Mouse (Mus musculus) brain, embryonic 14.5 days (tissue): ENCODE data around the gene Zdhhc24. TPM values are rescaled to one million over a fixed set of nuclear protein-coding genes. Genes with fewer than 3 reads are reported as not detected.
A peak's percentile ranks its signal among the peaks of the same experiment; 100 is the strongest.

Experiments
- DNase-seq: peaks from one replicate; pipeline ENCODE4 v3.0.0-alpha.2; 2011; ENCODE audit warnings: low read depth
- CTCF ChIP-seq: fragments of 200-500 bp; IDR thresholded peaks from 2 replicates; pipeline ENCODE4 v1.5.1; 2012; ENCODE audit warnings: inconsistent platforms, mild to moderate bottlenecking, moderate library complexity, borderline replicate concordance; ENCODE audit not compliant: insufficient read depth, insufficient read length; ENCODE audit errors: extremely low read depth
- POLR2A ChIP-seq: fragments of 200-500 bp; IDR thresholded peaks from 2 replicates; pipeline ENCODE4 v1.6.1; 2012; ENCODE audit warnings: mild to moderate bottlenecking, inconsistent platforms, borderline replicate concordance; ENCODE audit not compliant: poor library complexity, insufficient read depth, insufficient read length, severe bottlenecking; ENCODE audit errors: extremely low read depth
- polyA plus RNA-seq: library from polyadenylated mRNA; depleted of rRNA; stranded (reverse); fragments of >200 nt; gene quantifications from 2 replicates; pipeline ENCODE4 v1.2.3, GENCODE M21; 2012; rRNA removed

The Zdhhc24 gene
- polyA plus RNA-seq: 32.0 and 48.4 TPM in 2 replicates

- peak; percentile 98 for DNase-seq
- TF ChIP-seq CTCF: no peak
- peak; percentile 44; the same call in 1 of the 2 replicates for TF ChIP-seq POLR2A
Measured at GRCm38 (mm10) chr19:4878405-4879323, at the start of gene Zdhhc24. TSS of gene Zdhhc24 (plus strand) at chr19:4878668.

DNA sequence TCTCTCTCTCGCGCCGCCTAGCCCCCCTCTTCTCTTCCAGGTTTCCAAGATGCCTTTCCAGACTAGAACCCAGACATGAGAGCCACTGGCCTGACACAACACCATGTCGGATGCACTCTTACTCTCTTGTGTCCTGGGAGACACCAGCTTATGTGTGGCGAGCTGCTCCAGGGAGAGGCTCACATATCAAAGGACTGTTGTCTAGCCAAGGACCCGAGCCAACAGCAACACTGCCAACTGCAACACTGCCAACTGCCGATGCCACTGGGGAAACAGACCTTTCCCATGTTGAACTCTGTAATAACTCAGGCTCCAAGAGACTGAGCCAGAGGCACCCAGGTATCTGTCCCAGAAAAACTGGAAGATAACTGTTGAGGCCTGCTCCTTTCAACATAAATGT is 49.3 kb upstream of the Zdhhc24 start:
- TF ChIP-seq POLR2A (no peak), CTCF (no peak)
- peak; percentile 71 for DNase-seq

DNA sequence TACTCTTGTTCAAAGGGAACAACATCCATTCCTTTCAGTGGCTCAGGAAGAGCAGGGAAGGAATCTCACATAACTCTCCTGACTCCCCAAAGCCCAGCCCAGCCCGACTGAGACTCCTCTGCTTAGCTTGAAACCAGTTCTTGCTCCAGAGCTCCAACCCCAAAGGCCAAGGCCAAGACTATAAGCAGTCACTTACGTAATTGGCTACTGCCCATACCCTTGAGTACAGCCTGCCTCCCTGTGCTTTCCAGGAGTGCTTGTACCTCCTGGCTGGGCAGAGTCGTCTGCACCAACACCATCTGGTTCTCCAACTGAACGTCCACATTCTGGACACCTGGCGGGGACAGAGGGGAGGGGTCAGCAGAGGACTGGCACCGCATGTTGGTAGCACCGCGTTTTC is 44.5 kb upstream of the Zdhhc24 start:
- DNase-seq: no peak
- no peak for TF ChIP-seq POLR2A

- TF ChIP-seq POLR2A (no peak), CTCF (no peak)
- DNase-seq: no peak
Measured at GRCm38 (mm10) chr19:4836096-4836495, 42.4 kb upstream of the Zdhhc24 start.

- TF ChIP-seq POLR2A (no peak), CTCF (no peak)
- no peak for DNase-seq
Measured at GRCm38 (mm10) chr19:4837049-4837448, 41.4 kb upstream of the Zdhhc24 start.

- TF ChIP-seq POLR2A: no peak
- no peak for DNase-seq
Measured at GRCm38 (mm10) chr19:4838526-4839140, 39.8 kb upstream of the Zdhhc24 start.

DNA sequence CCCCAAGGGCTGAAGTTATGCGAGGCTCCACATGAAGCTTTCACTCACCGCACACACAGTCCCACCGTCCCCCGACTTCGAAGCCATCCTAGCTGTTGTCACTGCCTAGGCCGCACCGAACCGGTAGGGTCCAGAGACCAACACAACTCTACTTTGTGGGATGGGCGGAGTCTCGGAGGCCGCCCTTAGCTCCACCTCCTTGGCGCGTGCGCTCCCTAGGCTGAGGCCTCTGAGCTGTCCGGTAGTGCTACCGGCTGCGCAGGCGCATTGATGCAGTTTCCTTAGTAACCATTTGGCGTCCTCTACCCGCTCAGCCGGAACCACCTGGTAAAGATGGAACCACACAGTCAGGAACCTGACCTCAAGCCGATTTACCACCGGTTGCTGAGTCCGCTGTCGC is 39.3 kb upstream of the Zdhhc24 start, which contains the start of the genes Ccs and Ccdc87:
Gene Ccs, minus strand, starts transcription at position 184 of the 400 bp plus-strand sequence.
Gene Ccdc87, plus strand, starts transcription at position 218 of the 400 bp plus-strand sequence.
- DNase-seq: peak; percentile 97
- TF ChIP-seq POLR2A (no peak), CTCF (peak; percentile 3; the same call in 1 of the 2 replicates)

GRCm38 (mm10) chr19:4840848-4841247 is 37.6 kb upstream of the Zdhhc24 start:
- TF ChIP-seq POLR2A: no peak
- TF ChIP-seq CTCF: no peak
- DNase-seq: no peak

GRCm38 (mm10) chr19:4842611-4843010 is 35.9 kb upstream of the Zdhhc24 start:
- no peak for TF ChIP-seq CTCF
- no peak for TF ChIP-seq POLR2A
- no peak for DNase-seq

DNA sequence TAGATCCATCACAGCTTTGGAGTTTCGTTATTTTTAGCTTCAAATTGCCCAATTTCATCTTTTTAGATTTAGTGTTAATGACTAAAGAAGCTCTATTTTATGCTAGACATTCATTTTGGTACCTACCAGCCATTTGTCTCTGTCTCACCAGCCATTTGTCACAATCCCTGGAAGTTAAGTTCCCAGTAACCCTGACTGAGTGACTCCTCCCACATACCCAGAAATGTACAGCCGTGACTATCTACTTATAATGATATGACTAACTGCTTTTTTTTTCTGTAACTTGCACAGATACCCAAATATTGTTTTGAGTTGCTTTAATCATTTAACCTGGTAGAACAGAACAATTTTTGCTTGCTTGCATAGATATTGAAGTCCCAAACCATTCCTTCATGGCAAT is 32.6 kb upstream of the Zdhhc24 start:
- TF ChIP-seq POLR2A (no peak), CTCF (no peak)
- DNase-seq: no peak

DNA sequence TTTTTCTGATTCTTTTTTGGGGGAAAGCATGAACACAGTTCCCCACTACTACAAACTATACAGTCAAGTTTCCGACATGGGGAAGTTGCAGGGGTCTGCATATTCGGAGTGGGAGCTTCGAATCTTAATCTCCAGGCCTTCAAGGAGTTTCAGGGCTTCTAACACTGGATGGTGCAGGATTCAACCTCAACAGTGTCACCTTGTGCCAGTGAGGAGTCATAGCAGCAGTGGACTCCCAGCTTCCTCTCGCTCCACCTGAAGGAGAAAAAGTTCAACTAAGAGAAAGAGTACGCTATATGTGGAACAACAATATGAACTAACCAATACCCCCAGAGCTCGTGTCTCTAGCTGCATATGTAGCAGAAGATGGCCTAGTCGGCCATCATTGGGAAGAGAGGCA is 31.0 kb upstream of the Zdhhc24 start:
- TF ChIP-seq CTCF (peak; percentile 54; the same call in 1 of the 2 replicates), POLR2A (no peak)
- peak; percentile 35 for DNase-seq
